Mouse (Mus musculus): Measurements from ENCODE around the gene Fam53b.
A peak's percentile ranks its signal among the peaks of the same experiment; 100 is the strongest.

Fam53b gene

DNA sequence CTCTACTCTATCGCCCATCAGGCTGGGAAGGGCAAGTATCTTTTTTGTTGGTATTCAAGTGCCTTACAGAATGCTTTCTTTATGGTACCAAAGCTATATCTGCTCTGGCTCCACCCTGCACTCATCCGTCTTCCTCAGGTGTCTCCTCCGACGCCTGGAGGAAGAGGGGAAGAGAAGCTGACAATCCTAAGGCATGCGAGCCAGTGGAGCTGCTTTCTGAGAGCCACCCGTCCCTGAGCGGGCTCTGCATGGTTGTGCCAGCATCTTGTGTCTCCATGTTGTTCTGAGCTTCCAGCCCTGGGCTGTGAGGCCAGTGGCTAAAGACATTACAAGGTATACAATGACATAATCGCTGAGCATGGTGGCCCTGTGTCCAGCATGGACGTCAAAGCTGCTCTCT, 79.5 kb downstream of the Fam53b start:
- no peak for DNase-seq (ENCODE audit: low spot score)

DNA sequence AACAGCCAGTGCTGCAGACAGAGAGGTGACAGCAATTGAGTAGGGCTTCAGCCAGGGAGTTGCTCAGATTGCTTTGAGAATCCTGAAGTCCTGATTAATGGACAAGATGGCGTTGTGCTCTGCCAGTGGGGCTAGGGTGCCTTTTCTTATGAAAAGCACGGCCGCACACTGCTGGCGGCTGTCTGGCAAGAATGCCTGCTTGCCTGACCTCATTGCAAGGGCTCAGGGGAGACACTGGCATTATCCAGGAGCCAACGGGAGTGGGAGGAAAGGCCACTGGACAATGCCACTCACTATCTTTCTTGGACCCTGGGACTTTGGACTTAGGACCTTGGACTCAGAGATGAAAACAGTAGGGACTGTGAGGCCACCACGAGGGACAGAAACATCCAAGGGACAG, 80.2 kb downstream of the Fam53b start:
- DNase-seq (ENCODE audit: low spot score) = peak; percentile 62

GRCm38 (mm10) chr7:132732136-132732789, 81.4 kb downstream of the Fam53b start:
- no peak for DNase-seq (ENCODE audit: low spot score)

DNA sequence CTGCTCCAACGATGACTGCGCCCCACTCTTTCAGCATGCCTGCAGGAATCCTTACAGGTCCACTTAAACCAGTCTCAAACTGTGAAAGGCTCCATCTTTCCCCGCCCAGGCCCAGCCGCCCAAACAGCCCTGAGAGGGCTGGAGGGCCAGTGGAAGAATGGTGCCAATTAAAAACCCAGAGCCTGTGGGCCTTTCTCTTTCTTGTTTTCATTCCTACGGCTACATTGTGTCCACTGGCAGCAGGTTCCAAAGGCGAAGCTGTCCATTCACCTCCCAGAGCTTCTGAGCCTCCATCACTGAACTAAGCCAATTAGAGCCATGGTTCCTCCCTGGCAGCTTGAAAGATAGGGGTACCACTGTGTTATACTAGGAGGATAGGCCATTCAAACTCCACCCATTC, 82.1 kb downstream of the Fam53b start:
- DNase-seq (ENCODE audit: low spot score) = peak; percentile 55

DNA sequence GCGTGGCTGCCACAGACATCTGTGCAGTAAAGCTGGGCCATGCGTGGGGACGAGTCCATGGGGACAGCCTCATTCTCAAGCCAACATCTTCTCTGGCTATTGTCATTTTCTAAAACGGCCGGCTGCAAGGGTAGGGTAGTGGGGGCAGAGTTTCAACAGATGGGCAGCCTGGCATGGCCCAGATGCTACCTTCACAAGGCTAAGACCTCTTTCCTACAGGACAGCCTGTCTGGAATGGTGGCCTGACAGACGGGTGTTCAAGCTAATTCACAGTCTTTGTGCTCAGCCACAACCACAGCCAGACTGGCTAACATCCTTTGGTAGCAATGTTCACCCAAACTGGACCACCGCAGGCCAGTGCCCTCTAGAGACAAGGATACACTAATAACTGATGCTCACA, 83.2 kb downstream of the Fam53b start:
- DNase-seq (ENCODE audit: low spot score) = no peak

DNA sequence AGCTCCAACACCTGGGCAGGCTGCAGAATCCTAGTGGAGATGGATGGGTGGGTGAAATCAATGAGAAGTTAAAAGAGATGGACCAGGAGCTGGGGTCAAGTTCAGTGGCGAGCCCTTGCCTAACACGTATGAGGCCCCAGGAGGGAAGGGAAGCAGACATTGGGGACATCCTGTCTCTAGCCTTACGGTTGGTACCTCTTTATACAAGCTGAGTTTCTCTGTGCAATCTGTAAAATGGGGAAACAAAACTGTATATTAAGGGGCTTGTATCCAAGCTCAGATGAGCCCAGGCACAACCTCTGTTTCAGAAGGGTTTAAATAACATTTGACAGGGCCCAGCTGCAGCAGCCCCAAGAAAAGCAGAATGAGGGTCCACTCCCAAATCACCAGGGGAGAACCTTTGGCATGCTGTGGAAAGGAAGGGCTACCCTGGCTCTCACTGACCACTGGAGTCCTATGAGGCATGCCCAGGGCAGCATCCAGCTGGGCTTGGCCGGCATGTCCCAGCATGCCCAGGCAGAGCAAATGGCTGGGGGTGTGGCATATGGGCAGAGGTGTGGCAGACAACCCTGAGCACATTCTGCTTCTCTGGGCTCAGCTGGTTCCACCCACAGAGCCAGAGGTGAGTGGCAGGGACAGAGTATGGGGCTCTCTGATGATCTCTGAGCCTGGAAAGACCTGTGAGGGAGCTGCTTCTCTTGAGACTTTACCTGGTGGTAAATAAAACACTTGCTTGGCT, 84.4 kb downstream of the Fam53b start:
- DNase-seq (ENCODE audit: low spot score) = no peak

GRCm38 (mm10) chr7:132726106-132726861, 87.4 kb downstream of the Fam53b start:
- no peak for DNase-seq (ENCODE audit: low spot score)

DNA sequence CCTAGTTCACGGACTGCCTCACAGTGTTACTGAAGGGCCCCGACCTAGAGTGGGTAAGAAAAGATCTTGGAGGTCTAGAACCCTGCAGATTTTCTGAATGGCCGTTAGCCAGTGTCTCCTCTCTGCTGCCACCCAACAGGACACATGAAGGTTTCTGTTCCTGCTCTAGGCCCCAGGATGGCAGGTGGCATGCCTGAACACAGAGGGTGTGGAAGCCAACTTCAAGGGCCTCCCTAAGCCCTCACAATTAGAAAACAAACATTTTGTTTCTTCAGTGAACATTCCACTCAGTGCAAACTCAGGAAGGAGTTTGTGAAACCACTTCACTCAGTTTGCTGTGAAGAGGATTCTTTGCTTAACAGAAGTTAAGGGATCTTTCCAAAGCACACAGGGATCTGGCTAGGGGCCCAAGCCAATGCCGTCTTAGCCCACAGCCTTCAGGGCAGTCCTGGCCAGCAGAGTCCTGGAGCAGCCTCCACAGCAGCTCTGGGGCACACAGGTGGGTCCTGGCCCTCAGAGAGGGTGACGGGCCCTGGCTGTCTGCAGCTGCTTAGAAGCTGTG, 89.1 kb downstream of the Fam53b start:
- DNase-seq (ENCODE audit: low spot score) = no peak

DNA sequence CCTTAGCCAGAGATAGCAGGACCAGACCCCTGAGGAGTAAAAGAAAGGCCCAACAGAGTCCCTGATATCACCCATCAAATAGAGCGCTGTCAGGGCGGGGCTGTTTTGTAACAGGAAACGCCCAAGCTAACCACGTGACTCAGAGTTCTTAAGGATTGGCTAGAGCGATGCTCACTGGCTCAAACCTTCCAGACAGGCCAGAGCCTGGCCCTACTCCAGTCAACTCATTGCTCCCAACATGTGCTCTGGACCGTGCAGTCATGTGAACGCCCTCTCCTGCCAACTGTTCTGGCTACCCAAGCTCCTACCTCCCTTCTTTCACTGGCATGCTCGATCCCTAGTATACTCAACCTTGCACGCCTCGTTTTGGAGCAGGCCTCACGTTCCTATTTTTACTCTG, 89.8 kb downstream of the Fam53b start:
- DNase-seq (ENCODE audit: low spot score) = peak; percentile 40

DNA sequence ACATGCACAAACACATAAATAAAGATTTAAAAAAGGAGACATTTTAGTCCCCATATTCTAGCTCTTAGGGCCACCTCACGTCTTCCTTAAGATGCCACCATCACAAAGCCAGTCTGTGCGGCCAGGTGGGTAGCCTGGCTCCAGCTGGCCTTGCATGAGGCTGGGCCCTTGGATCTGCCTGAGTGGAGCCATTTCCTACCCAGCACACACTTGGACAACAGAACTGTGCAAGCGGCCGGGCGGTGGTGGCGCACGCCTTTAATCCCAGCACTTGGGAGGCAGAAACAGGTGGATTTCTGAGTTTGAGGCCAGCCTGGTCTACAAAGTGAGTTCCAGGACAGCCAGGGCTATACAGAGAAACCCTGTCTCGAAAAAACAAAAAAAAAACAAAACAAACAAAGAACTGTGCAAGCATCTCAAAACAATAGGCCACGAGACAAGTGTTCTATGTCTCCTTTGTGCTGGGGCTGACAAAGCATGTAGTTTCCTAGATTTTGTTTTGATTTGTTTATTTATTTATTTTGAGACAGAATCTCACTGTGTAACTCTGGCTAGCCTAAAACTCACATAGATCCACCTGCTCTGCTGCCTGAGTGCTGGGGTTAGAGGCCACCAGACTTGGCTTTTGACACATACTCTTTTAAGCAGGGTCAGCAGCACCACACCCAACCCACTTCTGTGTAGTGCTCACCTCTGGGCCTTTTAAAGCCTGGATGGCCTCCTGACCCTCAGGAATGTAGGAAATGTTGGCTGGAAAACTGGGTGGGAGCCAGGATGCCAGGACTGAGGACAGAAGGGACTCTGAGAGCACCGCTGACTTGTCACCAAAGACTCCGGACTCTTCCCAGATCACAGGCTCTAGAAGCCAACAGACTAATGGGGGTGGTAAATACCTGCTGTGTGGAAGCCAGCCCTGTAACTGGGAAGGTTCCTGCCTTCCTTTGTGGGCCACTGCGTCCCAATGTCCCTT, 91.0 kb downstream of the Fam53b start:
- DNase-seq (ENCODE audit: low spot score) = no peak

GRCm38 (mm10) chr7:132720562-132720961, 93.1 kb downstream of the Fam53b start:
- DNase-seq (ENCODE audit: low spot score) = no peak

- no peak for DNase-seq (ENCODE audit: low spot score)
These were observed 94.1 kb downstream of the Fam53b start for GRCm38 (mm10) chr7:132719570-132719969.

- DNase-seq (ENCODE audit: low spot score) = no peak
These were observed 98.4 kb downstream of the Fam53b start for GRCm38 (mm10) chr7:132715259-132715658.

DNA sequence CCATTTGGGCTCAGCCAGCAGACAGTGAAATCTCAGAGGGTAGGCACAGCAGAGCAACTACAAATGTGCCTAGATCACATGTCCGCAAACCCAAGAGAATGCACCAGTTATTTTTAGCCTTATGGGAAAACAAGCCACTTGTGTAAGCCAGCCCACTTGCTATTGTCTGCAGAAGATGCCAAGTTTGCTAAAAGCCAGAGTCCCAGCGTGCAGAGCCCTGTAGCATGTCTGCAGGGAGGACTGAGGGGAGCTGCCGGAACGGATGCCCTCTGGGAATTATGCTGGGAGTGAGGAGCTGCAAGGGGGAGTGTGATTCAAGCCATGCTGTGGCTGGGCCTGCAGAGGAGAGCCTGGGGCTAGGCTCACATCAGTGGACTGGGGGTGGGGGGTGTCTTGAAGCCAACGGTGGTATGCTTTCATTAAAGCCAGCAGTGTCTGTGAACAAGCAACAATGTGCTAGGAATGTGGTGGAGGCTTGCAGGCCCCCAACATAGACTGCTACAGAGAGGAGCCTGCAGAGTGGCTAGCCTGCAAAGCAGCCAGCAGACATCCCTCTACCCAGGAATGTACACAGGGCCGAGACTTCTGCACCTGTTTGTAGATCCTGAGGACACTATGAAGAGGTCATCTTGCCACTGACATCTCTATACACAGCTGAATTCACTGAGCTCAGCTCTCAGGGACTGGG, 99.3 kb downstream of the Fam53b start:
- DNase-seq (ENCODE audit: low spot score) = peak; percentile 55

GRCm38 (mm10) chr7:132713483-132714126, 100.1 kb downstream of the Fam53b start:
- DNase-seq (ENCODE audit: low spot score) = no peak

- no peak for DNase-seq (ENCODE audit: low spot score)
These were observed 100.7 kb downstream of the Fam53b start for GRCm38 (mm10) chr7:132712956-132713355.

DNA sequence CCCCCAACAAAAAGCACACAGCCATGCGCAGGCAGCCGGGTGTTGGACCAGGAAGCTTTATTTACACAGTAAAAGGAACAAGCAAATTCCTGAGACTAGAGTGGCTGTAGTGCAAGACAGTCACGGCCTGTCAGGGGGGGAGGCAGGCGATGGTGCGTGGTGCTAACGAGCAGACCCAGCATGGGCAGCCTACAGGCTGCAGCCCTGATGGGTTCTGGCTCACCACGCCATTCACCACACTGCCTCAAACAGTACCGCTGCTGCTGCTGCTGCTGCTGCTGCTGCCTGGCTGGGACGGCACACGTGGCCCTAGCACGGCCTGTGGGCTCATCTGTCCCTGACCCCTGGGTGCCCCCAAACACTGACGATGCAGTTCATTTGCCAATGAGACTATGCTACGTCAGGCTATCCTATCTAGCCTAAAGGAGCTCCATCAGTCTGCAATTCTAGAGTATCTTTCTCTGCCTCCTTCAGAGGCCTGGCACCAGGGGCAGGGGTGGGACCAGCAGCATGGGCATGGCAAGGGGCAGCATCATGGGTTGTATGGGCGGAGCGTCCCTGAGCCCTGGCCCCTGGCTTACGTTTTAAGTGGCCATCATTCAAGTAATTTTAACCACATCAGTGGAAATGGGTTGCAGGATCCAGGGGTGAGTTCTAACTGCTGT, 101.5 kb downstream of the Fam53b start:
- no peak for DNase-seq (ENCODE audit: low spot score)

- no peak for DNase-seq (ENCODE audit: low spot score)
These were observed 102.1 kb downstream of the Fam53b start for GRCm38 (mm10) chr7:132711579-132711978.

GRCm38 (mm10) chr7:132705130-132705529, 108.6 kb downstream of the Fam53b start:
- no peak for DNase-seq (ENCODE audit: low spot score)
